10 mouse cellular contexts compared by ENCODE assay signal in the genomic region with DNA sequence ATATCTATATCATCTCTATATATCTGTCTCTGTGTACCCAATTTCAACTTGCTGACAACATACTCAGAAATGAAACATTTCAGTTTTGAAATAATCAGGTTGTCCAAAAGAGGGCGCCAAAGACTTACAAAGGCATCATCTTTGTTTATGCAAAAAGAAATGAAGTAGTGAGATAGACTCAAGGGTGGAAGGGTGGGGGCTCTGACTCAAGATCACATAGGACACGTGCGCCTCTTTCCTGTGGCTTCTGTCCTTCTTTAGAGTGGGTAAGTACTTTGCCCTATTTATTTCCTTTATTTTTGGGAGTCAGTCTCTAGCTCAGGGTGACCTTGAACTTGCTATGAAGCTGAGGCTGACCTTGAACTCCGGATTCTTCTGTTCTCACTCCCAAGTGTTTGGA. TPM values are rescaled to one million over a fixed set of nuclear protein-coding genes. Genes with fewer than 3 reads are reported as not detected.
DNase-seq lines count a peak whose midpoint lies in the region; ATAC-seq lines count a peak whose summit lies in the region.
"Had no signal": no experiment of that assay in that cellular context is flagged by ENCODE, and none has a peak within 500 bp of the region (broad histone marks: within the 10 kb centered on the region; RNA-seq: fewer than 3 reads in every experiment).

No protein-coding gene starts in this region.

- no peak overlapping the region for H3K4me2 ChIP-seq in hindbrain, embryonic 11.5 days (replicated peaks; ENCODE audit: low read depth, low read length)
- no peak overlapping the region for H3K4me2 ChIP-seq in hindbrain, embryonic 12.5 days (replicated peaks)
- H3K4me2 ChIP-seq: embryonic facial prominence, embryonic 15.5 days; limb, embryonic 15.5 days had no signal

- H3K4me1 ChIP-seq in hindbrain, embryonic 11.5 days (replicated peaks; ENCODE audit: control insufficient read depth, insufficient read depth, low read length): no peaks in the 10 kb centered on the region
- no peaks in the 10 kb centered on the region for H3K4me1 ChIP-seq in hindbrain, embryonic 12.5 days
- H3K4me1 ChIP-seq: embryonic facial prominence, embryonic 15.5 days; limb, embryonic 15.5 days had no signal

- no peaks in the 10 kb centered on the region for H3K27me3 ChIP-seq in hindbrain, embryonic 11.5 days (ENCODE audit: control insufficient read depth, insufficient read depth, low read length)
- H3K27me3 ChIP-seq in hindbrain, embryonic 12.5 days: no peaks in the 10 kb centered on the region
- H3K27me3 ChIP-seq: embryonic facial prominence, embryonic 15.5 days; limb, embryonic 15.5 days had no signal

- no peaks in the 10 kb centered on the region for H3K36me3 ChIP-seq in hindbrain, embryonic 11.5 days (ENCODE audit: control insufficient read depth, insufficient read depth, low read length)
- H3K36me3 ChIP-seq in hindbrain, embryonic 12.5 days: no peaks in the 10 kb centered on the region
- H3K36me3 ChIP-seq: embryonic facial prominence, embryonic 15.5 days; limb, embryonic 15.5 days had no signal

- 43% methylated on average over 4 of the region's 4 CpGs for WGBS in hindbrain, embryonic 11.5 days
- 38% methylated on average over 4 of the region's 4 CpGs for WGBS in hindbrain, embryonic 12.5 days

- no peak overlapping the region for H3K9ac ChIP-seq in hindbrain, embryonic 11.5 days (ENCODE audit: low read depth, low read length)
- H3K9ac ChIP-seq in hindbrain, embryonic 12.5 days: no peak overlapping the region
- H3K9ac ChIP-seq: embryonic facial prominence, embryonic 15.5 days; limb, embryonic 15.5 days had no signal

- peak; percentile 73 for DNase-seq in hindbrain, embryonic 11.5 days (ENCODE audit: low spot score)
- DNase-seq in thymus, postnatal 0 days (ENCODE audit: low spot score): peak; percentile 56
- DNase-seq in thymus, postnatal 36 days: no peak
- peak; percentile 72 for DNase-seq in brain, adult 2 months (ENCODE audit: low read depth, low spot score)
- peak; percentile 49 for DNase-seq in forelimb bud, embryonic 11.5 days (ENCODE audit: low read depth, low spot score)
- DNase-seq in lung, postnatal 36 days: peak; percentile 61

- no peak overlapping the region for H3K27ac ChIP-seq in hindbrain, embryonic 11.5 days (ENCODE audit: low read depth, low read length)
- H3K27ac ChIP-seq in hindbrain, embryonic 12.5 days: no peak overlapping the region
- H3K27ac ChIP-seq: embryonic facial prominence, embryonic 15.5 days; limb, embryonic 15.5 days had no signal

- ATAC-seq in hindbrain, embryonic 11.5 days (ENCODE audit: low FRiP score): peak; percentile 35; the same call in 1 of the 2 replicates
- no peak for ATAC-seq in hindbrain, embryonic 12.5 days (ENCODE audit: low FRiP score)
- no peak for ATAC-seq in erythroid progenitor cell, adult 5-6 weeks (replicated peaks; ENCODE audit: low FRiP score, poor library complexity, severe bottlenecking)

- H3K4me3 ChIP-seq in hindbrain, embryonic 11.5 days (ENCODE audit: low read depth, low read length): no peak overlapping the region
- H3K4me3 ChIP-seq in hindbrain, embryonic 12.5 days: no peak overlapping the region
- H3K4me3 ChIP-seq: embryonic facial prominence, embryonic 15.5 days; limb, embryonic 15.5 days had no signal

- H3K9me3 ChIP-seq in hindbrain, embryonic 11.5 days (ENCODE audit: control insufficient read depth, low read length): no peaks in the 10 kb centered on the region
- H3K9me3 ChIP-seq in hindbrain, embryonic 12.5 days (replicated peaks): no peaks in the 10 kb centered on the region
- H3K9me3 ChIP-seq: embryonic facial prominence, embryonic 15.5 days; limb, embryonic 15.5 days had no signal

RNA-seq across cellular contexts. Expression of a gene that starts 46.5 kb away (rescaled TPM):
- polyA plus RNA-seq in hindbrain, embryonic 11.5 days (2014; fragmentation: Nextera tagmentation; extraction: Ambion mirVana): 0.61 and 0.93 TPM in 2 replicates
- 0.23 and 1.2 TPM in 2 replicates for polyA plus RNA-seq in hindbrain, embryonic 12.5 days (2016; fragmentation: Nextera tagmentation; extraction: Ambion mirVana)
- 0.23 and 0.53 TPM in 2 replicates for polyA plus RNA-seq in thymus, postnatal 0 days (2015; fragmentation: Nextera tagmentation; extraction: Ambion mirVana)
- not detected in 2 replicates for total RNA-seq in erythroid progenitor cell, adult 5-6 weeks (2015; ENCODE audit: low replicate concordance)
- total RNA-seq in erythroid progenitor cell, adult 5-6 weeks (2017; ENCODE audit: low replicate concordance): not detected in 2 replicates

RNA-seq across cellular contexts. Expression of a gene that starts 50.2 kb away (rescaled TPM):
- polyA plus RNA-seq in hindbrain, embryonic 11.5 days (2014; fragmentation: Nextera tagmentation; extraction: Ambion mirVana): 31.9 and 33.5 TPM in 2 replicates
- polyA plus RNA-seq in hindbrain, embryonic 12.5 days (2016; fragmentation: Nextera tagmentation; extraction: Ambion mirVana): 41.0 and 44.0 TPM in 2 replicates
- 12.8 and 16.8 TPM in 2 replicates for polyA plus RNA-seq in thymus, postnatal 0 days (2015; fragmentation: Nextera tagmentation; extraction: Ambion mirVana)
- 1.3 and 6.5 TPM in 2 replicates for total RNA-seq in erythroid progenitor cell, adult 5-6 weeks (2015; ENCODE audit: low replicate concordance)
- 6.2 and 11.2 TPM in 2 replicates for total RNA-seq in erythroid progenitor cell, adult 5-6 weeks (2017; ENCODE audit: low replicate concordance)

RNA-seq across cellular contexts. Expression of a gene that starts 50.2 kb away (rescaled TPM):
- 239 and 248 TPM in 2 replicates for polyA plus RNA-seq in hindbrain, embryonic 11.5 days (2014; fragmentation: Nextera tagmentation; extraction: Ambion mirVana)
- 183 and 192 TPM in 2 replicates for polyA plus RNA-seq in hindbrain, embryonic 12.5 days (2016; fragmentation: Nextera tagmentation; extraction: Ambion mirVana)
- polyA plus RNA-seq in thymus, postnatal 0 days (2015; fragmentation: Nextera tagmentation; extraction: Ambion mirVana): 169 and 186 TPM in 2 replicates
- 37.5 and 40.7 TPM in 2 replicates for total RNA-seq in erythroid progenitor cell, adult 5-6 weeks (2015; ENCODE audit: low replicate concordance)
- 38.2 and 45.5 TPM in 2 replicates for total RNA-seq in erythroid progenitor cell, adult 5-6 weeks (2017; ENCODE audit: low replicate concordance)

Comparison
In these comparisons a context has a peak if more than half of its experiments do, and no peak if none do; other contexts are left out.
1. DNase-seq: peak in hindbrain, embryonic 11.5 days (single experiment), thymus, postnatal 0 days (single experiment), brain, adult 2 months (single experiment), forelimb bud, embryonic 11.5 days (single experiment) and lung, postnatal 36 days (single experiment); none in thymus, postnatal 36 days (0 of 2).